Mouse (Mus musculus): ENCODE measurements at regions not wholly inside any gene's neighbourhood (a gene's known extent, or its start where the extent isn't known, plus 50 kb on each side); places are given as distances from the start of the nearest gene placed in this dataset.

DNA sequence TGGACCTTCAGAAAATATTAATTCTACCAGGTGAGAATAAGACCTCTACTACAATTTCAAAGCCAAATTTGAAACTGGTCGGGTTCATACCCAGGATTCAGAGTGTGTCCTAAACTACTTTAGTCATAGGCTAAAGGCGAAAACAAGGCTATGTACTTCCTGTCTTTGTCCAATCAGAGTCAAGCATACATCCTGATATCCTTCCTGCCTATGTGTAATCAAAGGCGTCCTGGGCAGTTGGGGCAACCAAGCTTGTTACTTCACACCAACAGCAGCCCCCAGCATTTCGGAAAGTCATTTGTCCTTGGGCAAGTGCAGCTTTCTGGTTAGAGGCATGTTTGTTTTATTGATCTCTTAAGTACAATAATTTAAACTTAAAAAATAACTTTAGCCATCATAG lies 83.7 kb upstream of the Plcl2 start:
- intact Hi-C loops (cut with DNase I) = no loop called here
- DNase-seq (ENCODE audit: extremely low spot score in 1 of 2, low spot score in 2 of 2) = no peak

DNA sequence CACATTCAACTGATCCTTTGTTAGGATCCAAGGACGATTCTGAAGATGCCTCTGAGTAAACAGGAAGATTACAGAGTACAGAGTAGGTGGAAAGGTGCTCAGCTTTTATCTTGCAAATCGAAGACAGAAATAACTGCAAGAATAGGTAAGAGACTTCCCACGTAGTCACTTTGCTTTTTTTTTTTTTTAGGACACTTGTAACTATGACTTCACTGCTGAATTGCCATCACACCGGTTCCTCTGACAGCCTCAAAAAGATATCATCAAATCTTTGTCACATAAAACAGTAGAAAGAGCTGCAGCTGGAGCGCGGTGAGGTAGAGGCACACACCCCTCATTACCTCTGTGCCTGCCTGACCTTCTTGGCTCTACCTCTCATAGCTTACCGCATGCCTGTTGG lies 83.1 kb upstream of the Plcl2 start:
- no peak for DNase-seq (ENCODE audit: extremely low spot score in 1 of 2, low spot score in 2 of 2)
- intact Hi-C loops (cut with DNase I) = no loop called here

DNA sequence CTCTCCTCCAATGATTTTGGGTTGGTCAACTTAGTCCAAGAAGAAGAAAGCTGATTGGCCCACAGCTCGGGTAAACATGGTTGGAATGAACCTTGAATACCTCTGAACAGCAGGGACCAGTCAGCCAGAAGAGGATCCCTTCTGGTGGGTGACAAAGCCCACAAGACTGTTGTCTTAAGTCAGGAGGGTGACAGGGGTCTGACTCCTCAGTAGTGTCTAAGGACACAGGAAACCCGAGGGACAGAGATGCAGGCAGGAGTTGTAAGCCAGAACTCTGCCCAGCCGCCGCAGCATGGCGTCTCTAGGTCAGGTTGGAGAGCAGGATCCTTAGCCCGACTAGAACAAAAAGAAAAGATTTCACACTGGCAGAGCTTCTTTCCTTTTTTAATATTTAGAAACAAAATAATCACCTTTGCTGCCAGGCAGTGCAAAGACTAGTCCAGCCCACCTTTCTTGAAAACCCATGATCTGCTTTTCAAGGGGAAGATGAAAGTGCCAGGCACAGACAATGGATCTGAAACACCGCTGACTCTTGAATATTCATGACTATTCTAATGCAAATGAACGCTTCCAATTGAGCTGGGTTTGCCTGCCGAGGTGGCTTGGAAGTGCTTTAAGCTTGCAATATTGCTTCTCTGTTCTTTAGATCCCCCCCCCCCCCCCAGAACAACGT lies 81.7 kb upstream of the Plcl2 start:
- DNase-seq (ENCODE audit: extremely low spot score in 1 of 2, low spot score in 2 of 2) = no peak
- intact Hi-C loops (cut with DNase I) = no loop called here

DNA sequence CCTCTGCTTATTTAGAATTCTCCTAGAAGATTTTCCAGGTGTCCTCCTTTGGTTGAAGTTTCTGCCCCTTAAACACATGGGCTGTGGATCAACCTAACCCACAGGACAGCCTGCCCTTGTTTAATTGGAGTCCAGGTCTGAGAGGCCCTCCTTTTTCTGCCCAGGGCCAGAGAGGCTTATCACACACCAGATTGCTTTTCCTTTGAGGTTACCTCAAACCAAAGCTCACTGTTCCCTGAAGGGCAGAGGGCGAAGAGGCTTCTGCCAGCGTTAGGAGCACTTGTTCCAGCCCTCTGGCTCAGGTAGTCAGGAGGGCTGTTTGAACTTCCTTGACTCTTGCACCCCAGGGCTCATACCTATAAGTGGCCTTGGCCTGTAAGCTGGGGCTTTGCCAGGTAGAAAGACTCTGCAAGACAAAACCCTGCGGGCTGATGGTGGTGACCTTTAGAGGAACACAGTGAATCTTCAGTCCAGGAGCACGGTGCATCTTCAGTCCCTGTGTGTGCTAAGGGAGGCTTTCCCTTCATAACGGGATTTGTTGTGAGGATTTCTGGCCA lies 81.1 kb upstream of the Plcl2 start:
- DNase-seq (ENCODE audit: extremely low spot score in 1 of 2, low spot score in 2 of 2) = no peak
- intact Hi-C loops (cut with DNase I) = no loop called here

DNA sequence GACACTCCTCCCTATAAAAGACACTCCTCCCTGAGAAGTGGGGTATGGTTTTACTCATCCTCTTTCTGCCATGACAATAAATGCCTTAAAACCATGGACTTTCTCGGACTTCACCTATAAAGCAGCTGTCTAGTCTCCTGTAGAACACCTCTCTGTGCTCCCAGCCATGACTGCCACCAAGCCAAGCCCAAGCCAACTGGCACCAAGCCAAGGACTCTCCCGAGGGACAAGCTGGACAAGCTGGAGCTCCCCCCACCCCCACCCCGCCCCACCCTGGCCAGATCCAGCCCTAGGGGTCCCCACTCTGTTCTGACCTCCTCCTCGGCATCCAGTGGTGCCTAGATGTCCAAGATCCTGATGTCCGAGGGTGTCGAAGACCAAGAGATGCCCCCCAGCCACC lies 76.6 kb upstream of the Plcl2 start:
- peak in 1 of 2 experiments; percentile 50 for DNase-seq (ENCODE audit: extremely low spot score in 1 of 2, low spot score in 2 of 2)
- intact Hi-C loops (cut with DNase I) = no loop called here

DNA sequence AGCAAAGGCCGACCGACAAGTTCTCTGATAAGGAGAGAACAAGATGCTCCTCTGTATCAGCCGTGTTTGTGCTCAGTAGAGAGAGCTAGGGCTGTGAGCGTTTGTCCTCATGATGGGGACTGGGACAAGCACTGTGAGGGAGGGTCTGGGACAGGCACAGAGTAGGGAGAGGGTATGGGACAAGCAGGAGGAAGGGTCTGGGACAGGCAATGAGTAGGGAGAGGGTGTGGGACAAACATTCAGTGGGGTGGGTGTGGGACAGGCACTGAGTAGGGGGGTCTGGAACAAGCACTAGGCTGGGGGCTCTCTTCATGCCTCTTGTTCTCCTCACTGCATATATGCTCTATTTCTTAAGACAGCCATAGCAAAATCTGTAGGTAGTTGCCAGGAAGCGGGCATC lies 70.2 kb upstream of the Plcl2 start:
- intact Hi-C loops (cut with DNase I) = no loop called here
- no peak for DNase-seq (ENCODE audit: extremely low spot score in 1 of 2, low spot score in 2 of 2)

DNA sequence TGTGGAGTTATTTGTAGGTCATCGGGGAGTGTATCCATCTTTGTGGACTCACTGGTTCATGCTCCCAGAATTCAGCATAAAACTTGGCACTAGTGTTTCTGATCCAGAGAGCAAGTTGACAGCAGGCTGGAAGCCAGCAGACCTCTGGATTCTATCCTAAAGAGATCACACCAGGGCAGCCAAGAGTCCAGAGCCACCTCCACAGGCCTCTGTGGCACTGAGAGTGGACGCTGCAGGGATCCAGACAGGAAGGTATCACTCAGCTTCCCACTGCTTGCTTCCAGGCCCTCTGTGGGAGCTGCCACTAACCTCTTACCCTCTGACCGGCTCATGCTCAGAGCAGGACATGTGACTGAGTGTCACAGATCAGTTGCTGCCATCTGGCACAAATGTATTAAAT lies 69.8 kb upstream of the Plcl2 start:
- intact Hi-C loops (cut with DNase I) = no loop called here
- no peak for DNase-seq (ENCODE audit: extremely low spot score in 1 of 2, low spot score in 2 of 2)

DNA sequence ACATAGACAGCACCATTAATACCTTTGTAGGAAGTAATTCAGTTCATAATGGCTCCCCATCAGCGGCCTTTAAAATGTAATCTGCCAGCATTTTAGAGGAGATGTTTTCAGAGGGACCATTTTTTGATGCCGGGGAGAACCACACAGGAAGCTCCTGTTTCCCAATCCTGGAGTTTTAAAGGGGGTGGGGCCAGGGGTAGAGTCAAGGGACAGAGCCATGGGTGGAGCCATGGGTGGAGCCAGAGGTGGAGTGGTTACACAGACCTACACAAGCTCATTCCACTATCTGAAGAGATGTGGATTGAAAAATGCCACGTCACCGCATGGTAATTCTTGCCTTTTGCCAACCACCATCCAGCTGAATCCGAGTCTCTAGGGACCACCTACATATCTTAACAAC lies 67.1 kb upstream of the Plcl2 start:
- intact Hi-C loops (cut with DNase I) = no loop called here
- no peak for DNase-seq (ENCODE audit: extremely low spot score in 1 of 2, low spot score in 2 of 2)

DNA sequence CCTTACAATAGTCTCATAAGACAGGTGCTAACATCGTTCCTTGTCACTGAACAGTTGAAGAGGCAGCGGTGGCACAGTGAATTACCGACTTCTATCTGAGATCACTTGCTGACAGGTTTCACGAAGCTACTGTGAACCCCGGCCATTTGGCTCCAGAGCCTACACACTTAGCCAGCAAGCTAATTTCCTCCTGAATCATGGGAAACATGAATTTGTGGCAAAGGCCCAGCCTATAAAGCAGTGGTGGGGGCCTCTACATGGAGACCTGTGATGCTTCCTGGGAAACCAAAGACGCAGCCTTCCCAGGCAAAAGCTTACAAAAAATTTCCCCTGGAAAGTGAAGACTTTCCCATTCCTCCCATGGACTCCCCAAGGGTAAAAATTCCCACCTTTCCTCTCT lies 66.3 kb upstream of the Plcl2 start:
- no peak for DNase-seq (ENCODE audit: extremely low spot score in 1 of 2, low spot score in 2 of 2)
- intact Hi-C loops (cut with DNase I) = no loop called here

DNA sequence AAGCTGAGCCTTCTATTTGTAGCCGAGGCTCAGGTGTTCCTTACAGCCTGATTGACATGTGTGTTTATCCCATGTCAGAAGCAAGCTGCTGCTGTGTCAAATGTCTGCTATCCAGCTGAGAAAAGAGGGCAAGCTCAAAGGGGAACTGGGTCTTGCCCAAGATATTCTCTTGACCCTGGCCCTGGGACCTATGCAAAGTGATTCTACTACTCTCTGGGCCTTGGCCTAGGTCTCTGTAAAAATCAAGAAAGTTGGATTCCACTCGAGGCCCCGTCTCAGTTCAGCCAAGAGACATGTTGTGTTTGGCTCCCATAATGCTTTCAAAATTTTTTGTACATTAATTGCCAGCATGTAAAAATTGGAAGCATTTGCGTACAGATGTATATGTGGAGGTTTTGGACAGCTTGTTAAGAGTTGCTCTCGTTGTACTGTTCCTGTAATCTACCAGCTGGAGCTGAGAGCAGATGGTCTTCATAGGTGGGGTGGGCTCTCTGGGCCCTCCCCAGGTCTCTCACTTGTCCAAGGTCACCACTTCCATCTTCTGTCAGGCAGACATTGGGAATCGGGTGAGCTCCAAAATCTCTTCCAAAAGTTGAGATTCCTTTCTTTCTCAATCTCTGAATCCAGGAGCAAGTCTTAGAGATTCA lies 65.7 kb upstream of the Plcl2 start:
- intact Hi-C loops (cut with DNase I) = no loop called here
- DNase-seq (ENCODE audit: extremely low spot score in 1 of 2, low spot score in 2 of 2) = no peak

DNA sequence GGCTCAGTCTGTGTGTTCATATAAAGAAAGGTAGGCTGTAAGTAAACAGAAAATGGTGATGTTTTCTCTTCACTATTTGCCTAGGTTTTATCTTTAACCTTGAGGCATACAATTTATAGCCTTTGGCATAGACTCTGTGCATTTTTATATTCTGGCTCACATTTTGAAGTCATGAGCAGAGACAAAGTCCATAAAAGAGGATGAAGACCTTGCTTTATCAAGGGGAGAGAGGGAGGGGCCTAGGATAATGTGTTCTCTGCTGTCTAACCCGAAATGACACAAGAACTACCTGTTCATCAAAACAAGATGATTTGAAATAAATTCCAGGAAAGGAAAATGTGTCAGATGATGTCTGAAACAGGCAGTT lies 65.2 kb upstream of the Plcl2 start:
- intact Hi-C loops (cut with DNase I) = no loop called here
- DNase-seq (ENCODE audit: extremely low spot score in 1 of 2, low spot score in 2 of 2) = no peak

DNA sequence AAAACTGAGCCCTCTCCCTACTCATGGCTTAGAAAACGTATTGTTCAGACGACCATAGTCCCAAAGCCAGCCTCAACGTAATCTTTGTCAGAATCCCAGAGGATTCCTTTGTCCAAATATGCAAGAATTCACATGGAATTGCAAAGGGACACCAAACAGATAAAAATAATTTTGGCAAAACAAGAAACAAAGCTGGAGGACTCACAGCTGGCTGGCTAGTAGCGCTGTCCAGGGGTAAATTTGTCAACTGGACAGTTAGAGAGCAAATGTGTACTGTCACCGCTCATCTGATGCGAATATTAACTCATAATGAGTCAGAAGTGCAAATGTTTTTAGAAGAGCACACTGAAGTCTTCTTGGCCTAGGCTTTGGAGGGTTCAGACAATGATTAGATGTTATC lies 60.5 kb upstream of the Plcl2 start:
- no peak for DNase-seq (ENCODE audit: extremely low spot score in 1 of 2, low spot score in 2 of 2)

DNA sequence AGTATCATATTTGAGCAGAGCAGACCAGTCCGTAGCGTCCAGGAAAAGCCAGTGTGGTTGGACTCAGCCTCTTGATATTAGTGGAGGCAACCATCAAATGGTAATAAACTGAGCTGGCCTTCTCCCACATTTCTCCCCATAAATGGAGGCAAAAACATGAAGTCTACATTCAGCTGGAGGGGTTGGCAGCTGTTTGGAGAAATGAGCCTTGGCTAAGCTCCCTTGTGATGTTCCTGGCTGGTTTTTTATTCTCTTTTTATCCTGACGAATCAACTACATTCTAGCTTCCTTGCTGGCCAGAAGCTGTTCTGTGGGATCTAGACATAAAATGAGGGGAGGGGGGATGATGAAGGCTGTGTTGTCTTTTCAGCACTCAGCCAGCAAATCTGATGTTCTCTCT lies 57.6 kb upstream of the Plcl2 start:
- no peak for DNase-seq (ENCODE audit: extremely low spot score in 1 of 2, low spot score in 2 of 2)
- intact Hi-C loops (cut with DNase I) = no loop called here

More for the DNA sequence above, 60.5 kb upstream of the Plcl2 start:
- intact Hi-C loops (cut with DNase I) = no loop called here

DNA sequence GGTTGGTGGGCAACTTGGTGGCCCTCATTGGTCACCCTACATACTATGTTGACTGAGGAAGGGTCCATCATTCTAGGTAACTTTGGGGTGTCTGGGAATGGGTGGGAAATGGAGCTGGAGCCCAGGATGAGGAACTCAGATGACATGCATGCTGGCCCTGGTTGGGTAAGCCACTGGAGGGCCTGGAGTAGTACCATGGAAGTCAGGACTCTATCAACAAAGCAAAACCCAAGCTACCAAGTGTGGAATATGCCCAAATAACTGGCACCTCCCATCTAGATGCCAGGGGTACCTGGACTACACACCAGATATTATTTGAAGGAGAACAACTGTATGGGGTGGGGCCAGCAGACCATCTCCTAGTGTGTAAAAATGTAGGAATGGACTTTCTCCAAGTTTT lies 55.7 kb upstream of the Plcl2 start:
- DNase-seq (ENCODE audit: extremely low spot score in 1 of 2, low spot score in 2 of 2) = no peak
- intact Hi-C loops (cut with DNase I) = no loop called here

DNA sequence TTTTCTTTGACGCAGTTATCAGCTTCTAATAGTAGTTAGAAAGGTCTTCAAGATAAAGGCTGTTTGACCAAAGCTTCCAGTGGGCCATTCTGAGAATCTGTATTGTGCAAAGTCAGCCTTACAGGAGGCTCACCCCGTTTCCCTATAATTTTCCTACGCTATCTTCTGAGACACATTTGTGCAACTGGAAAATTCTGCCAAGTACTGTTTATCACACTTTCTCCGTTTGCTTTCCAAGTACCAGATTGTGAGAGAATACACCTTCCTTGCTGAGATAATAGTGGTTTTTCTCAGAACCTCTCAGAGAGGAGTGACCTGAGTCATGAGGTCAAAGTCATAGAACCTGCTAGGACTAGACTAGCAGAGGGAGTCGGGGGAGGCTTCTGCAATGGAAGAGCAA lies 55.2 kb upstream of the Plcl2 start:
- DNase-seq (ENCODE audit: extremely low spot score in 1 of 2, low spot score in 2 of 2) = no peak
- intact Hi-C loops (cut with DNase I) = no loop called here

DNA sequence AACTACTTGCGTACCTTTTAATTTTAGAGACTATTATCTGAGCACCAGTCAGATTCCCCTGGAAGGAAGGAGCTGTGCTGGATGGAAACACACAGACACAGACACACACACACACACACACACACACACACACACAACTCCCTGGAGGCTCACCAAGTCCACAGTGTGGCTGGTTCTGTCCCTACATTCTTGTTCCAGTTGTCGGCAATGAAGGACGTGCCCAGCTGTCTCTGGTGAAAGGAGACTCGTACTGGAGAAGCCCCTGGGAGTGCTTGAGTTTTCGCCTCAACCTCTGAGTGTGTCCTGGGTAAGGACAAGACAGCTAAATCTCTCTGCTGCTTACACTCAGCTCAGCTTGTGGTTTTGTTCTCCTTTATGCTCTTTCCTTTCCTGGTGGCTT lies 54.3 kb upstream of the Plcl2 start:
- DNase-seq (ENCODE audit: extremely low spot score in 1 of 2, low spot score in 2 of 2) = no peak
- intact Hi-C loops (cut with DNase I) = no loop called here

DNA sequence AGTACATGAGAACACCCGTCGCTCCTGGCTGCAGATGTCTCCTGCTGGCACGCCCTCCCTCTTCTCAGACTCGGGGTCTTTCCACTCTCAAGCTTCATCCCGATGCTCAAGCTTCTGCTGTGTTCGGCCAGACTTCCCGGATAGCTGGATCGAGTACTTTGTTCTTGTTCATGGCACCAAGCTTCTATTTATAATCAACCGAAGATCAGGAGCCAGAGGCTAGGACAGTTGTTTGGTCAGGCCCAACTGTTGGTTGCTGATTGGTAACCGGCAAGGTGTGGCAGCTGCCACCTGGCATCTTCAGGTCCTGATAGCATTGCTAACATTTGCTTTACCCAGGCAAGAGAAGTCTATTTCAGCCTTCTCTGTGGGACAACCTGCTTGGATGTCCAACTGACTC lies 53.5 kb upstream of the Plcl2 start:
- DNase-seq (ENCODE audit: extremely low spot score in 1 of 2, low spot score in 2 of 2) = no peak
- intact Hi-C loops (cut with DNase I) = no loop called here

DNA sequence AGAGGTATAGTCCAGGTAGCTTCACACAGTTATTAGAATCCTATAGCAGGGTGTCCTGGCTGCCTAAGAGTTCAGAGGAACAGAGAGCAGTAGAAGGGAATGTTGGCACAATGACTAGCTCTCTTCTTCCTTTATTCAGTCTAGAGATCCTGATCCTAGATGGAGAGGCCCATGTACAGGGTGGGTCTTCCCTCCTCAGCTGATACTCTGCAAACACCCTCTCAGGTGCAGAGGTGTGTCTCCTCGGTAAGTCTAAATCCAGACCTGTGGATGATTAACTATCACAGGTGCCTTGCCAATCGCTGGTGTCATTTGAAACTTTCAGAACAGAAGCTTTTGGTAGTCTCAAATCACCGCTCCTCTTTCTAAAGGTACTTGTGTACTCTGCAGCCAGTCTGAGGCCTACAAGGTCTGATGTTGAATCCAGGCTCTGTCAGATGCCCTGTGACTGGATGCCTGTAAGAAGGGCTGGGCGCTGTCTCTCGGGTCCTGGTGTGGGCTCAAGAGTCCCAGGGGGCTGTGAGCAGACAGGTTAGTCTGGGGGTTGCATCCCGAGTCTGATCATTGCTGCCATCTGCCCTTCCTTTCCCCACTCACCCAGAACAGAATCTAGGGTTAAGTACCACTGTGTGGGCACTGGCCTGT lies 52.0 kb upstream of the Plcl2 start:
- intact Hi-C loops (cut with DNase I) = no loop called here
- no peak for DNase-seq (ENCODE audit: extremely low spot score in 1 of 2, low spot score in 2 of 2)

DNA sequence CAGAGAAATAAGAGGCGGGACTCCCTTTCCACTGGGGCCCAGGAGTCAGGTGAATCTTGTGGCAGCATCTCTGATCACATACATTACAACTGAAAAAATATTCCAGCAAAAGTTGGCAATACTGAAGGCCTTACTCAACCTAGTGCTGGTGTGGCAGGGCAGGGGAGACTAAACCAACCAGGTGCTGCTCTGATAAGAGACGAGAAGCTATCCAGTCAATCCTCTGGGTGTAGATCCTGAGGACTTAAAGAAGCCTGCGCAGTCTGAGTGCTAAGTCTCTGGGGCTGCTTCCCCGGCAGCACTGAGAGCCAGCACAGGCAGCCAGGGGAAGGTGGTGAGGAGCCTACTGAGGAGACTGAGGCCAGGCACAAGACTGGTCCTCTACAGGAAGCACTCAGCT lies 51.0 kb upstream of the Plcl2 start:
- intact Hi-C loops (cut with DNase I) = no loop called here
- no peak for DNase-seq (ENCODE audit: extremely low spot score in 1 of 2, low spot score in 2 of 2)

All from left cerebral cortex, postnatal 10 days (tissue).